ENCODE assay signal across 15 mouse cellular contexts in the genomic region with DNA sequence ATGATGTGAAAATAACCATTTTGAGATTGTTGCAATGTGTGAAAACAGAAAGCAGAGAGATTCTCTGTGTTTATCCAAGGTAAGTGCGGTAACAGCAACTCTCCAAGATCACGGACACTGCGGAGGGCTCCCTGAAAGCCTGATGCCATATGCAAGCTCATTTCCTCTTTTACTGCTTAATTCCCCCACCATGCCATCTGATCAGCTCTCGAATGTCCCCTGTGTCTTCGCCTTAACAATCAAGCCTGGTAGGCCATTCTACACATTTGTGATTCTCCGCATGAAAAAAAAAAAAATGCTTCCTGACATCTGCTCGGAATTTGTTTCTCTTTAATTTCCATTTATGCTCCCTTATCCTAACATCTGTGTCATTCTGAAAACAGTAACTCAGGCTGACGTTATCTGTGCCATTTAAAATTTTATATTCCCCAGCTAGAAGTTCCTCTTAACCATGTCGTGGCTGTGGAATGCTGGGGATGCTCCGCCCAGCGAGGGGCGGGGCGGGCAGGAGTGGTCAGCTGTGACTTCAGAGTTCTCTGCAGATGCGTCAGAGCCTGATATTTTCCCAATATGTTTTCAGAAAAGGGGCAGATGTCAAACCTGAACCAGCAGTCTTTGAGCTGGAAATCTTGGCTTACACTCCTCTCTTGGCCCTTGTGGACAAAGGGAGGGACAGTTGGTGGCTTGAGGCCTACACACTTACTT.
DNase-seq lines count a peak whose midpoint lies in the region; ATAC-seq and TF ChIP-seq lines count a peak whose summit lies in the region.
"Had no signal": no experiment of that assay in that cellular context is flagged by ENCODE, and none has a peak within 500 bp of the region (broad histone marks: within the 10 kb centered on the region; RNA-seq: fewer than 3 reads in every experiment).

No protein-coding gene starts in this region.

- ATAC-seq in hindbrain, postnatal 0 days, result no peak
- ATAC-seq: activated CD4-positive, CD25-positive, alpha-beta regulatory T cell, adult 4 months; liver, postnatal 0 days had no signal

- TF ChIP-seq CTCF in hindbrain, postnatal 0 days (IDR thresholded peaks at IDR 0.05; ENCODE audit: low read depth), result no peak

- H3K4me1 ChIP-seq in hindbrain, embryonic 10.5 days (replicated peaks), result peaks cover 64% of the 10 kb centered on the region
- peaks cover 29% of the 10 kb centered on the region for H3K4me1 ChIP-seq in hindbrain, postnatal 0 days (ENCODE audit: insufficient read depth, low read length)

- H3K4me3 ChIP-seq in hindbrain, embryonic 10.5 days, result no peak overlapping the region
- H3K4me3 ChIP-seq in hindbrain, postnatal 0 days (ENCODE audit: low read length), result no peak overlapping the region
- H3K4me3 ChIP-seq: heart, embryonic 10.5 days had no signal

- no peaks in the 10 kb centered on the region for H3K27me3 ChIP-seq in hindbrain, embryonic 10.5 days (ENCODE audit: insufficient read depth, poor library complexity, severe bottlenecking)
- H3K27me3 ChIP-seq in hindbrain, postnatal 0 days (ENCODE audit: insufficient read depth, low read length), result no peaks in the 10 kb centered on the region

- no peaks in the 10 kb centered on the region for H3K36me3 ChIP-seq in hindbrain, embryonic 10.5 days
- no peaks in the 10 kb centered on the region for H3K36me3 ChIP-seq in hindbrain, postnatal 0 days (ENCODE audit: insufficient read depth, low read length)
- H3K36me3 ChIP-seq: heart, embryonic 10.5 days had no signal

- H3K9me3 ChIP-seq in hindbrain, embryonic 10.5 days, result no peaks in the 10 kb centered on the region
- no peaks in the 10 kb centered on the region for H3K9me3 ChIP-seq in hindbrain, postnatal 0 days (ENCODE audit: low read length)
- H3K9me3 ChIP-seq: heart, embryonic 10.5 days had no signal

- 66% methylated on average over 14 of the region's 14 CpGs for WGBS in hindbrain, embryonic 10.5 days
- 47% methylated on average over 14 of the region's 14 CpGs for WGBS in hindbrain, postnatal 0 days
- 35% methylated on average over 14 of the region's 14 CpGs for WGBS in large intestine, adult 2 months

- H3K9ac ChIP-seq in hindbrain, postnatal 0 days (replicated peaks; ENCODE audit: low read length), result no peak overlapping the region
- H3K9ac ChIP-seq: liver, postnatal 0 days had no signal

- DNase-seq in hindbrain, embryonic 10.5 days (ENCODE audit: low spot score), result no peak
- DNase-seq in hindbrain, postnatal 0 days (ENCODE audit: low spot score), result no peak
- peak; percentile 63 for DNase-seq in 3134 (ENCODE audit: extremely low read depth, insufficient read length, low spot score)
- peak; percentile 31 for DNase-seq in brain, adult 2 months (ENCODE audit: low read depth, low spot score)
- DNase-seq in large intestine, adult 2 months (ENCODE audit: low read depth, low spot score), result peak; percentile 7
- DNase-seq in testis, postnatal 10 days (ENCODE audit: low spot score), result no peak
- no peak for DNase-seq in yolk sac, embryonic 10.5 days (ENCODE audit: low spot score)
- DNase-seq: adrenal gland, postnatal 36 days; cerebellum, adult 11 months; heart, postnatal 36 days; kidney, adult 2 months; liver, postnatal 0 days had no signal

- H3K4me2 ChIP-seq in hindbrain, postnatal 0 days (ENCODE audit: low read depth, low read length), result no peak overlapping the region

- peak overlapping the region; percentile 45; the same call in 1 of the 2 replicates for H3K27ac ChIP-seq in hindbrain, embryonic 10.5 days
- H3K27ac ChIP-seq in hindbrain, postnatal 0 days, result no peak overlapping the region
- H3K27ac ChIP-seq: heart, embryonic 10.5 days; macrophage had no signal

Comparison
In these comparisons a context has a peak if more than half of its experiments do, and no peak if none do; other contexts are left out.
1. DNase-seq: peak in 3134 (single experiment), brain, adult 2 months (single experiment) and large intestine, adult 2 months (single experiment); none in hindbrain, embryonic 10.5 days (single experiment), hindbrain, postnatal 0 days (single experiment), testis, postnatal 10 days (single experiment) and yolk sac, embryonic 10.5 days (single experiment).